Mouse (Mus musculus): ENCODE results near the gene Mapk11. TPM values are rescaled to one million over a fixed set of nuclear protein-coding genes. Genes with fewer than 3 reads are reported as not detected.

Mapk11 gene
- polyA plus RNA-seq, 1 experiment from 2014 or later, result 40.2 TPM

DNA sequence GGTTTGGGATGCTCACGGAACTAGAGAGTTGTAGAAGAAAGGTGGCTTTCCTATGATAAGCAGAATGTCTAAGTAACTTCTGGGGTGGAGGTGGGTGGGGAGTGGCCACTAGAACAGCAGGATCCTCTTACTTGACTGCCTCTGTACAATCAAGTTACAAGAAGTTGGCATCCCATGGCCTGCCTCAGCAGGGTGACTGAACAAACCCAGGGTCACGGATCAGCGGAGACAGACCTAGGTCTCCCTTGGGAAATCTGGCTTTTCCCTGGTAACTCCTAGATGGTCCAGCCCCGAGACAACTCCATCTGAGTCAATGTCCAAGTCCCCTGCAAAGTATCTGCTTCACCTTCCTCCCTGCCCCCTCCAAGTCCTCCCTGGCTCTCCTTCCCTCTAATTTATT is 1.5 kb downstream of the Mapk11 start:
- Histone ChIP-seq H3K36me3 (peaks cover 31% of the 10 kb centered on the region), H3K9ac (peak overlapping the region; percentile 84), H3K9me3 (no peaks in the 10 kb centered on the region), H3K4me1 (replicated peaks) (peaks cover 53% of the 10 kb centered on the region), H3K27ac (replicated peaks) (peak overlapping the region; percentile 91; the same call in 1 of the 2 replicates), H3K4me2 (peak overlapping the region; percentile 77), H3K4me3 (peak overlapping the region; percentile 67), H3K27me3 (no peaks in the 10 kb centered on the region)
- WGBS, result 42% methylated on average over 4 of the region's 4 CpGs
- ATAC-seq (ENCODE audit: low read depth), result no peak

GRCm38 (mm10) chr15:89147456-89147855 is 2.0 kb downstream of the Mapk11 start:
- H3K36me3 ChIP-seq, result peaks cover 35% of the 10 kb centered on the region
- peak overlapping the region; percentile 77 for H3K4me2 ChIP-seq
- H3K9me3 ChIP-seq, result no peaks in the 10 kb centered on the region
- peak overlapping the region; percentile 67 for H3K4me3 ChIP-seq
- peaks cover 49% of the 10 kb centered on the region for H3K4me1 ChIP-seq (replicated peaks)
- WGBS, result 22% methylated on average over 10 of the region's 10 CpGs
- no peak for ATAC-seq (ENCODE audit: low read depth)
- no peaks in the 10 kb centered on the region for H3K27me3 ChIP-seq
- H3K9ac ChIP-seq, result peak overlapping the region; percentile 84
- H3K27ac ChIP-seq (replicated peaks), result 0 out of 2 replicates have a peak overlapping the region, but pooled peaks have one; percentile 28

DNA sequence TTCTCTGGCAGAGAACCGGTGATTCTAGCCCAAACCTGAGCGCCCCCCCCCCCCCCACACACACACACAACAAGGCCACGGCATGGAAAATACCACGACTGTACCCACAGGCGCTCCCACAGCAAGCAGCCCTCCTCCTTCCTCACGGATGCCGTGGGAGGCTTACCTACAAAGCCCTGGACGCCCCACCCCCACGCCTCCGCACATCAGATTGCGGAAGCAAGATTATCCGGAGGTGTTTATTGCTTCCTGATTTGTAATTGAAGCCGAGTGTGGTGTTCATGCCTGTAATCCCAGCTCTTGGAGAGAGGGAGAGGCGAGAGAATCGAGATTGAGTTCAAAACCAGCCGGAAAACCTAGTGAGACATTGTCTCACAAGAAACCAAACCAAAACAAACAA is 2.4 kb downstream of the Mapk11 start:
- 15% methylated on average over 15 of the region's 16 CpGs for WGBS
- Histone ChIP-seq H3K4me1 (replicated peaks) (peaks cover 45% of the 10 kb centered on the region), H3K36me3 (peaks cover 36% of the 10 kb centered on the region), H3K9me3 (no peaks in the 10 kb centered on the region), H3K27me3 (no peaks in the 10 kb centered on the region), H3K4me2 (peak overlapping the region; percentile 77), H3K4me3 (peak overlapping the region; percentile 67), H3K9ac (peak overlapping the region; percentile 84), H3K27ac (replicated peaks) (peak overlapping the region; percentile 81)
- ATAC-seq (ENCODE audit: low read depth), result no peak

GRCm38 (mm10) chr15:89146537-89146936 is 2.9 kb downstream of the Mapk11 start:
- Histone ChIP-seq H3K36me3 (peaks cover 36% of the 10 kb centered on the region), H3K9me3 (no peaks in the 10 kb centered on the region), H3K27ac (replicated peaks) (peak overlapping the region; percentile 81), H3K4me2 (peak overlapping the region; percentile 77), H3K4me3 (peak overlapping the region; percentile 67), H3K9ac (peak overlapping the region; percentile 84), H3K27me3 (no peaks in the 10 kb centered on the region), H3K4me1 (replicated peaks) (peaks cover 42% of the 10 kb centered on the region)
- WGBS, result under 1% methylated on average over 27 of the region's 27 CpGs
- ATAC-seq (ENCODE audit: low read depth), result peak; percentile 33; the same call in 1 of the 2 replicates

- Histone ChIP-seq H3K27ac (replicated peaks) (no peak overlapping the region), H3K4me3 (peak overlapping the region; percentile 67)
Observed at GRCm38 (mm10) chr15:89145813-89146350, 3.5 kb downstream of the Mapk11 start.

GRCm38 (mm10) chr15:89144965-89145364 is 4.5 kb downstream of the Mapk11 start:
- no peak overlapping the region for H3K27ac ChIP-seq (replicated peaks)
- no peaks in the 10 kb centered on the region for H3K9me3 ChIP-seq
- 94% methylated on average over 11 of the region's 11 CpGs for WGBS
- H3K4me1 ChIP-seq (replicated peaks), result peaks cover 47% of the 10 kb centered on the region
- ATAC-seq (ENCODE audit: low read depth), result no peak
- peaks cover 36% of the 10 kb centered on the region for H3K36me3 ChIP-seq
- H3K27me3 ChIP-seq, result peaks cover 14% of the 10 kb centered on the region
- H3K9ac ChIP-seq, result no peak overlapping the region
- no peak overlapping the region for H3K4me3 ChIP-seq
- no peak overlapping the region for H3K4me2 ChIP-seq

More at GRCm38 (mm10) chr15:89145813-89146350, 3.5 kb downstream of the Mapk11 start:
- Histone ChIP-seq H3K9ac (peak overlapping the region; percentile 84), H3K4me2 (peak overlapping the region; percentile 77), H3K4me1 (replicated peaks) (peaks cover 45% of the 10 kb centered on the region), H3K36me3 (peaks cover 36% of the 10 kb centered on the region), H3K27me3 (peaks cover 5% of the 10 kb centered on the region; the same call in 1 of the 2 replicates), H3K9me3 (no peaks in the 10 kb centered on the region)
- no peak for ATAC-seq (ENCODE audit: low read depth)
- WGBS, result 79% methylated on average over 24 of the region's 24 CpGs

GRCm38 (mm10) chr15:89143134-89143533 is 6.3 kb downstream of the Mapk11 start:
- no peak for ATAC-seq (ENCODE audit: low read depth)
- Histone ChIP-seq H3K4me1 (replicated peaks) (peaks cover 41% of the 10 kb centered on the region), H3K4me2 (no peak overlapping the region), H3K9ac (no peak overlapping the region), H3K4me3 (no peak overlapping the region), H3K27ac (replicated peaks) (no peak overlapping the region), H3K9me3 (no peaks in the 10 kb centered on the region), H3K36me3 (peaks cover 36% of the 10 kb centered on the region), H3K27me3 (peaks cover 27% of the 10 kb centered on the region)
- 88% methylated on average over 2 of the region's 2 CpGs for WGBS

- H3K4me1 ChIP-seq (replicated peaks), result peaks cover 32% of the 10 kb centered on the region
- no peak overlapping the region for H3K9ac ChIP-seq
- no peak overlapping the region for H3K4me2 ChIP-seq
- no peaks in the 10 kb centered on the region for H3K9me3 ChIP-seq
- no peak overlapping the region for H3K4me3 ChIP-seq
- H3K27me3 ChIP-seq, result peaks cover 27% of the 10 kb centered on the region
- WGBS, result 70% methylated on average over 4 of the region's 4 CpGs
- no peak overlapping the region for H3K27ac ChIP-seq (replicated peaks)
- ATAC-seq (ENCODE audit: low read depth), result no peak
- H3K36me3 ChIP-seq, result peaks cover 36% of the 10 kb centered on the region
Observed at GRCm38 (mm10) chr15:89141905-89142304, 7.5 kb downstream of the Mapk11 start.

GRCm38 (mm10) chr15:89141443-89141842 is 8.0 kb downstream of the Mapk11 start:
- ATAC-seq (ENCODE audit: low read depth), result no peak
- WGBS, result 24% methylated on average over 5 of the region's 5 CpGs
- Histone ChIP-seq H3K36me3 (peaks cover 36% of the 10 kb centered on the region), H3K27ac (replicated peaks) (no peak overlapping the region), H3K9me3 (no peaks in the 10 kb centered on the region), H3K4me2 (no peak overlapping the region), H3K4me3 (no peak overlapping the region), H3K27me3 (peaks cover 27% of the 10 kb centered on the region), H3K4me1 (replicated peaks) (peaks cover 27% of the 10 kb centered on the region), H3K9ac (no peak overlapping the region)

DNA sequence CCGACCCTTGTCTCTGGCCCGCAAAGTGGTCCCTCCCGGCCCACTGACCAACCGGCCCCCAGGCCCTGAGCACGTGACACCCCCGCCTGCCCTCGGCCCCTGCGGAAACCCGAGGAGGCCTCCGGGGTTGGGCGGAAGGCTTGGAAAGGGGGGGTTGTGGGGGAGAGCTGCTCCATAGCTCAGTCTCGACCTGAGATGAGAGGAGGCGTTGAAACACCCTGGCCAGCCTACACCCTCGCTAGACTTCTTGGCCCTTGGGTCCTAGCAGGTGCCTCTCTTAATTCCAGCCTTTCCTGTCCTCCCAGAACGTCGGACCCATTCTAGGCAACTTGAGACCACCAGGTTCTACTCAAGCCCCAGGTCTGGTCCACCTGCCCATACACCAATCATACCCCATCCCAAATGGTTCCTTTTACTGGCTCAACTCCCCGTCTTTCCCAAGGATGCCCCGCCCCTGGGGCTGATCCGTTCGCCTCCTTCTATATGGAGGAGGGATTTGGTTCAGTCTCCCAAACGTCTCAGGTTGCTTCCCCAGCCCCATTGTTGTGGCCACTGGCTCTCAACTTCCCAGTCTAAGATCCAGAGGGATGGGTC is 8.7 kb downstream of the Mapk11 start, which contains the start of gene Mapk12:
Mapk12 (minus strand) TSS at position 45 of the 594 bp plus-strand sequence.
- peak within 1 kb of the TSS; percentile 95 for H3K4me2 ChIP-seq
- peaks cover 27% of the 10 kb centered on the region for H3K27me3 ChIP-seq
- H3K9me3 ChIP-seq, result no peaks in the 10 kb centered on the region
- ATAC-seq (ENCODE audit: low read depth), result peak; percentile 57
- H3K36me3 ChIP-seq, result peaks cover 33% of the 10 kb centered on the region
- no peak within 1 kb of the TSS for H3K27ac ChIP-seq (replicated peaks)
- peaks cover 22% of the 10 kb centered on the region for H3K4me1 ChIP-seq (replicated peaks)
- under 1% methylated on average over 21 of the region's 21 CpGs for WGBS
- peak within 1 kb of the TSS; percentile 47 for H3K4me3 ChIP-seq
- peak within 1 kb of the TSS; percentile 71 for H3K9ac ChIP-seq

DNA sequence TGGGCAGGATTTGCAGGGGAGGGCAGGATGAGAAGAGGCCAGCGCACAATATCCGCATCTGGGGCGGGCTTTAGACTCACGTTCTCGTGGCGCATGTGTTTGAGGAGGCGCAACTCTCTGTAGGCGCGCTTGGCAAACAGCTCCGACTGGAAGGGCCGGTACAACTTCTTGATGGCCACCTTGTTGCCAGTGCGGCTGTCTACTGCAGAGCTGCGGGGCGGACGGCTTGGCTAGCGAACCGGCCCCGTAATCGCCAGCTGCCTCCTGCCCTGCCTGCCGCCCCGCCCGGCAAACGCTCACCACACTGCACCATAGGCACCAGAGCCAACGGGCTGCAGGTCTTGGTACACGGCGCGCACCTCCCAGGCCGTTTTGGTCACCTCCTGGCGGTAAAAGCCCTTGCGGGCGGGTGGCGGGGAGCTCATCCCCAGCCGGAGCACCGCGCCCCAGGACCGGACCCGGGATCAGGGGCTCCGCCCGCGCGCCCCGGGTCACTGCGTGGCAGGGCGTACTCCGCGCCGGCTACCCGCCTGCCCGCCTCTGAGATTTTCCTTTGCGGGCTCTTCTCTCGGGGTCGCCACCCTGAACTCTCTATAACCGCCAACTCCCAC is 9.3 kb downstream of the Mapk11 start:
- H3K9ac ChIP-seq, result peak overlapping the region; percentile 71
- H3K27me3 ChIP-seq, result peaks cover 27% of the 10 kb centered on the region
- no peak overlapping the region for H3K27ac ChIP-seq (replicated peaks)
- H3K9me3 ChIP-seq, result no peaks in the 10 kb centered on the region
- WGBS, result under 1% methylated on average over 53 of the region's 53 CpGs
- H3K4me3 ChIP-seq, result peak overlapping the region; percentile 47
- peak overlapping the region; percentile 95 for H3K4me2 ChIP-seq
- H3K4me1 ChIP-seq (replicated peaks), result peaks cover 22% of the 10 kb centered on the region
- ATAC-seq (ENCODE audit: low read depth), result peak; percentile 45; the same call in 1 of the 2 replicates
- peaks cover 27% of the 10 kb centered on the region for H3K36me3 ChIP-seq

GRCm38 (mm10) chr15:89138531-89138930 is 10.9 kb downstream of the Mapk11 start:
- no peak overlapping the region for H3K4me3 ChIP-seq
- no peak overlapping the region for H3K4me2 ChIP-seq
- H3K4me1 ChIP-seq (replicated peaks), result peaks cover 22% of the 10 kb centered on the region
- no peaks in the 10 kb centered on the region for H3K9me3 ChIP-seq
- no peak overlapping the region for H3K27ac ChIP-seq (replicated peaks)
- peaks cover 12% of the 10 kb centered on the region for H3K36me3 ChIP-seq
- 92% methylated on average over 6 of the region's 6 CpGs for WGBS
- H3K27me3 ChIP-seq, result peaks cover 27% of the 10 kb centered on the region
- no peak for ATAC-seq (ENCODE audit: low read depth)
- no peak overlapping the region for H3K9ac ChIP-seq
